Mouse (Mus musculus) liver, adult 2 months (tissue): ENCODE data around the gene Skap1.

Experiments used
- CTCF ChIP-seq: fragments of 200-500 bp; IDR thresholded peaks from 2 replicates; pipeline ENCODE4 v1.5.1; 2011; ENCODE audit warnings: low read depth, low read length, control low read depth
- POLR2A ChIP-seq: fragments of 200-500 bp; IDR thresholded peaks from 2 replicates; pipeline ENCODE4 v1.6.1; 2011; ENCODE audit warnings: low read length, control low read depth; ENCODE audit not compliant: insufficient read depth; ENCODE audit errors: extremely low read depth

GRCm38 (mm10) chr11:96741995-96742394, 277.6 kb downstream of the Skap1 start:
- TF ChIP-seq CTCF (no peak), POLR2A (no peak)
